22 mouse cellular contexts compared by ENCODE assay signal in the genomic region with DNA sequence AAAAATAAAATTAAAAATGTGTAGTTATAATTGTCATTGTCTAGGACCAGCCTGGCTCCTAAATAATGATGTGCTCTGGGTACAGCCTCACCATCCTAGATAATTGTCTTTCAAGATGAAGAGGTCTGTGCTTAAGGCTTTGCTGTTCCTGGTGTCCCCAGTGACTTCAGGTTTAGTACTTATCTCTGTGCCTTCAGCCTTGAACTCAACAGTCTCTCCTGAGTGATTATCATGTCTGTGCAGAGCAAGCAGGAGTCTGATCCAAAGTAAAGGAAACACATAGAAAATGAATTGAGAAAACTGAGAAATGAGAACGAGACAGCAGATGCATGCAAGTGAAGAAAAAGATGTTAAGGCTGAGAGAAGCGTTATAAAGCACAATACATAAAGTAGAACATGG. TPM values are rescaled to one million over a fixed set of nuclear protein-coding genes. Genes with fewer than 3 reads are reported as not detected.
DNase-seq lines count a peak whose midpoint lies in the region; ATAC-seq and TF ChIP-seq lines count a peak whose summit lies in the region.
"Had no signal": no experiment of that assay in that cellular context is flagged by ENCODE, and none has a peak within 500 bp of the region (broad histone marks: within the 10 kb centered on the region; RNA-seq: fewer than 3 reads in every experiment).

No protein-coding gene starts in this region.

- no peaks in the 10 kb centered on the region for H3K9me3 ChIP-seq in MEL (replicated peaks; ENCODE audit: insufficient read depth, low read length)
- H3K9me3 ChIP-seq in liver, embryonic 12.5 days (replicated peaks) = no peaks in the 10 kb centered on the region
- H3K9me3 ChIP-seq in liver, embryonic 16.5 days (replicated peaks; ENCODE audit: control insufficient read depth, low read length) = no peaks in the 10 kb centered on the region
- H3K9me3 ChIP-seq: embryonic facial prominence, embryonic 10.5 days; forebrain, embryonic 15.5 days; heart, embryonic 15.5 days; hindbrain, embryonic 10.5 days; hindbrain, embryonic 15.5 days had no signal

- H3K4me3 ChIP-seq in MEL (ENCODE audit: control insufficient read depth in 1 of 2, insufficient read depth in 1 of 2, low read depth in 2 of 2, low read length in 2 of 2) = no peak overlapping the region
- H3K4me3 ChIP-seq in liver, embryonic 12.5 days = no peak overlapping the region
- H3K4me3 ChIP-seq in liver, embryonic 16.5 days (ENCODE audit: low read depth, low read length) = no peak overlapping the region
- H3K4me3 ChIP-seq: embryonic facial prominence, embryonic 10.5 days; erythroblast, embryonic 14.5 days; forebrain, embryonic 15.5 days; heart, embryonic 15.5 days; hindbrain, embryonic 10.5 days; hindbrain, embryonic 15.5 days had no signal

- TF ChIP-seq CTCF in MEL (IDR thresholded peaks at IDR 0.05 in 2 of 3, conservative IDR thresholded peaks at IDR 0.05 in 1 of 3; ENCODE audit: control insufficient read depth in 1 of 3, insufficient read depth in 1 of 3, low read depth in 2 of 3, low read length in 3 of 3, poor library complexity in 1 of 3, severe bottlenecking in 1 of 3) = no peak

- no peak for TF ChIP-seq RAD21 in MEL (IDR thresholded peaks at IDR 0.05; ENCODE audit: low read depth, low read length)

- peak; percentile 94 for ATAC-seq in liver, embryonic 12.5 days
- peak; percentile 78 for ATAC-seq in liver, embryonic 16.5 days (ENCODE audit: low read depth)
- ATAC-seq: forebrain, embryonic 15.5 days had no signal

- no peak for TF ChIP-seq POLR2A in MEL (IDR thresholded peaks at IDR 0.05; ENCODE audit: control insufficient read depth in 1 of 2, insufficient read depth in 1 of 2, low read depth in 1 of 2, low read length in 2 of 2, poor library complexity in 1 of 2)

- no peaks in the 10 kb centered on the region for H3K27me3 ChIP-seq in MEL (ENCODE audit: control insufficient read depth in 1 of 2, insufficient read depth in 2 of 2, low read length in 2 of 2)
- 0 out of 2 replicates have a peak, but pooled peaks cover 3% of the 10 kb centered on the region for H3K27me3 ChIP-seq in liver, embryonic 12.5 days (replicated peaks)
- H3K27me3 ChIP-seq in liver, embryonic 16.5 days (ENCODE audit: control insufficient read depth, insufficient read depth, low read depth, low read length) = no peaks in the 10 kb centered on the region
- H3K27me3 ChIP-seq: forebrain, embryonic 15.5 days; heart, embryonic 15.5 days; hindbrain, embryonic 15.5 days had no signal

- peak; percentile 63 to 71 for TF ChIP-seq EP300 in MEL (IDR thresholded peaks at IDR 0.05; ENCODE audit: low read depth in 1 of 2, low read length in 2 of 2)

- peak; percentile 54 for DNase-seq in MEL (ENCODE audit: low read depth, low spot score)
- peak; percentile 40 for DNase-seq in c-Kit-positive CD71-positive TER-119-positive erythroid progenitor cells, embryonic 14.5 days (ENCODE audit: low spot score)
- no peak for DNase-seq in frontal cortex, postnatal 25 days (ENCODE audit: low spot score in 2 of 2)
- DNase-seq in thymus, postnatal 36 days = no peak
- DNase-seq in thymus, postnatal 14 days = no peak
- no peak for DNase-seq in urinary bladder, postnatal 36 days (ENCODE audit: low spot score in 2 of 2)
- DNase-seq: adrenal gland, adult 2 months; adrenal gland, postnatal 25 days; cerebellum, adult 11-12 months; cerebellum, adult 9-11 months; cerebellum, postnatal 36 days; gastrocnemius, postnatal 10 days; heart, adult 18-20 months had no signal

- no peak overlapping the region for H3K9ac ChIP-seq in MEL (ENCODE audit: control insufficient read depth, low read depth, low read length, poor library complexity, severe bottlenecking)
- no peak overlapping the region for H3K9ac ChIP-seq in liver, embryonic 12.5 days
- no peak overlapping the region for H3K9ac ChIP-seq in liver, embryonic 16.5 days (ENCODE audit: low read depth, low read length)
- H3K9ac ChIP-seq: forebrain, embryonic 15.5 days; heart, embryonic 15.5 days; hindbrain, embryonic 15.5 days had no signal

- no peak overlapping the region for H3K27ac ChIP-seq in MEL (ENCODE audit: control insufficient read depth, low read depth, low read length)
- H3K27ac ChIP-seq in liver, embryonic 12.5 days = peak overlapping the region; percentile 82
- peak overlapping the region; percentile 6; the same call in 1 of the 2 replicates for H3K27ac ChIP-seq in liver, embryonic 16.5 days (ENCODE audit: low read length)
- H3K27ac ChIP-seq: embryonic facial prominence, embryonic 10.5 days; forebrain, embryonic 15.5 days; heart, embryonic 15.5 days; hindbrain, embryonic 10.5 days; hindbrain, embryonic 15.5 days had no signal

- H3K4me2 ChIP-seq in liver, embryonic 12.5 days = peak overlapping the region; percentile 27; the same call in 1 of the 2 replicates
- no peak overlapping the region for H3K4me2 ChIP-seq in liver, embryonic 16.5 days (ENCODE audit: low read depth, low read length)
- H3K4me2 ChIP-seq: forebrain, embryonic 15.5 days; heart, embryonic 11.5 days; heart, embryonic 15.5 days; hindbrain, embryonic 15.5 days had no signal

- no peaks in the 10 kb centered on the region for H3K79me2 ChIP-seq in MEL (ENCODE audit: control insufficient read depth, insufficient read depth, low read length, poor library complexity)

- peaks cover 0 to 22% of the 10 kb centered on the region in 2 experiments; a peak in 2 of 4 replicates for H3K36me3 ChIP-seq in MEL (ENCODE audit: control insufficient read depth in 1 of 2, insufficient read depth in 2 of 2, low read length in 2 of 2)
- H3K36me3 ChIP-seq in liver, embryonic 12.5 days = no peaks in the 10 kb centered on the region
- no peaks in the 10 kb centered on the region for H3K36me3 ChIP-seq in liver, embryonic 16.5 days (ENCODE audit: control insufficient read depth, insufficient read depth)
- H3K36me3 ChIP-seq: embryonic facial prominence, embryonic 10.5 days; forebrain, embryonic 15.5 days; heart, embryonic 15.5 days; hindbrain, embryonic 10.5 days; hindbrain, embryonic 15.5 days had no signal

- WGBS in liver, embryonic 12.5 days (ENCODE audit: insufficient replicate concordance) = 41% methylated on average over 2 of the region's 2 CpGs
- WGBS in liver, embryonic 16.5 days (ENCODE audit: insufficient replicate concordance) = 26% methylated on average over 2 of the region's 2 CpGs

- H3K4me1 ChIP-seq in MEL (ENCODE audit: control insufficient read depth in 1 of 2, insufficient read depth in 2 of 2, low read length in 2 of 2) = peaks cover 6 to 17% of the 10 kb centered on the region in 2 experiments
- H3K4me1 ChIP-seq in liver, embryonic 12.5 days = peaks cover 41% of the 10 kb centered on the region
- H3K4me1 ChIP-seq in liver, embryonic 16.5 days (ENCODE audit: control insufficient read depth, low read depth, low read length) = peaks cover 12% of the 10 kb centered on the region
- H3K4me1 ChIP-seq: forebrain, embryonic 15.5 days; heart, embryonic 15.5 days; hindbrain, embryonic 15.5 days had no signal

TF ChIP-seq in MEL, 35 proteins besides CTCF, POLR2A, EP300 and RAD21:
- TF ChIP-seq ZC3H11A (IDR thresholded peaks at IDR 0.05; ENCODE audit: low read depth, low read length) = no peak
- TF ChIP-seq HCFC1 (IDR thresholded peaks at IDR 0.05; ENCODE audit: low read depth, low read length) = no peak
- TF ChIP-seq TAL1 (IDR thresholded peaks at IDR 0.05; ENCODE audit: low read length) = peak; percentile 45; the same call in 1 of the 2 replicates
- TF ChIP-seq TCF12 (IDR thresholded peaks at IDR 0.05; ENCODE audit: low read depth, low read length) = peak; percentile 68
- TF ChIP-seq GATA1 (IDR thresholded peaks at IDR 0.05; ENCODE audit: low read depth, low read length) = peak; percentile 67; the same call in 1 of the 2 replicates

RNA-seq across cellular contexts. Expression of a gene that starts 47.2 kb away (rescaled TPM):
- total RNA-seq in MEL (2012; rRNA removed) = 18.1 and 29.3 TPM in 2 replicates
- polyA plus RNA-seq in MEL (2012; ENCODE audit: insufficient read depth in 1 of 2, insufficient read length in 2 of 2, low read depth in 1 of 2, low replicate concordance in 2 of 2, missing spikeins in 1 of 2) = 10 to 100 TPM in 1 of 2 experiments, not detected in 1; 37.4 TPM
- polyA plus RNA-seq in liver, embryonic 12.5 days (2016; fragmentation: Nextera tagmentation; extraction: Ambion mirVana) = 88.3 and 96.9 TPM in 2 replicates
- polyA plus RNA-seq in liver, embryonic 16.5 days (2015; fragmentation: Nextera tagmentation; extraction: Ambion mirVana) = 54.4 and 56.6 TPM in 2 replicates

Comparison
In these comparisons a context has a peak if more than half of its experiments do, and no peak if none do; other contexts are left out.
1. DNase-seq: peak in MEL (single experiment) and c-Kit-positive CD71-positive TER-119-positive erythroid progenitor cells, embryonic 14.5 days (single experiment); none in frontal cortex, postnatal 25 days (0 of 2), thymus, postnatal 36 days (0 of 2), thymus, postnatal 14 days (single experiment) and urinary bladder, postnatal 36 days (0 of 2).